Mouse (Mus musculus) liver, adult 2 months (tissue): ENCODE data around the gene Tmem269. TPM values are rescaled to one million over a fixed set of nuclear protein-coding genes. Genes with fewer than 3 reads are reported as not detected.

Source experiments
- DNase-seq: peaks from one replicate; pipeline ENCODE4 v3.0.0-alpha.2; 2011; ENCODE audit warnings: low read depth, low spot score; ENCODE audit errors: extremely low read depth
- H3K27ac ChIP-seq: fragments of 200-500 bp; replicated peaks from 2 replicates; pipeline ENCODE4 v1.5.1; 2012; ENCODE audit warnings: low read depth, mild to moderate bottlenecking, control low read depth, inconsistent platforms, low read length; ENCODE audit not compliant: insufficient read depth
- H3K27me3 ChIP-seq: fragments of 200-500 bp; 2 replicates; pipeline ENCODE4 v1.6.1; 2012; ENCODE audit warnings: mild to moderate bottlenecking, moderate library complexity, low read length, inconsistent platforms; ENCODE audit not compliant: control insufficient read depth, insufficient read depth
- H3K36me3 ChIP-seq: fragments of 200-500 bp; 2 replicates; pipeline ENCODE4 v1.6.1; 2012; ENCODE audit warnings: low read length, inconsistent platforms; ENCODE audit not compliant: control insufficient read depth, insufficient read depth
- H3K4me1 ChIP-seq: fragments of 200-500 bp; 2 replicates; pipeline ENCODE4 v1.6.1; 2011; ENCODE audit warnings: low read length; ENCODE audit not compliant: control insufficient read depth, insufficient read depth
- H3K4me3 ChIP-seq: fragments of 200-500 bp; 2 replicates; pipeline ENCODE4 v1.5.1; 2011; ENCODE audit warnings: low read depth, mild to moderate bottlenecking, control low read depth, low read length, moderate library complexity; ENCODE audit not compliant: insufficient read depth
- H3K79me2 ChIP-seq: fragments of 200-500 bp; 2 replicates; pipeline ENCODE4 v1.6.1; 2012; ENCODE audit warnings: inconsistent platforms, mild to moderate bottlenecking, low read length, moderate library complexity; ENCODE audit not compliant: control insufficient read depth, insufficient read depth
- H3K9ac ChIP-seq: fragments of 200-500 bp; 2 replicates; pipeline ENCODE4 v1.6.1; 2012; ENCODE audit warnings: low read depth, mild to moderate bottlenecking, control low read depth, inconsistent platforms, low read length
- CTCF ChIP-seq: fragments of 200-500 bp; IDR thresholded peaks from 2 replicates; pipeline ENCODE4 v1.5.1; 2011; ENCODE audit warnings: low read depth, low read length, control low read depth
- POLR2A ChIP-seq: fragments of 200-500 bp; IDR thresholded peaks from 2 replicates; pipeline ENCODE4 v1.6.1; 2011; ENCODE audit warnings: low read length, control low read depth; ENCODE audit not compliant: insufficient read depth; ENCODE audit errors: extremely low read depth
- WGBS: fragments of 180-500 bp; shearing (Covaris S2); methylation state at CpG from one replicate; pipeline ENCODE4 v1.1.7; 2018; 5-methylcytosine and 5-hydroxymethylcytosine counted together
- polyA plus RNA-seq: library from polyadenylated mRNA; depleted of rRNA; stranded (reverse); fragments of >200 nt; gene quantifications from 2 replicates; pipeline ENCODE4 v1.2.3, GENCODE M21; 2012
- total RNA-seq: library from RNA; depleted of rRNA; stranded (reverse); fragments of >200 nt; gene quantifications from 2 replicates; pipeline ENCODE4 v1.2.3, GENCODE M21; 2014

Tmem269 gene
- total and polyA plus RNA-seq, 2 experiments = 0.06 to 0.09 TPM

DNA sequence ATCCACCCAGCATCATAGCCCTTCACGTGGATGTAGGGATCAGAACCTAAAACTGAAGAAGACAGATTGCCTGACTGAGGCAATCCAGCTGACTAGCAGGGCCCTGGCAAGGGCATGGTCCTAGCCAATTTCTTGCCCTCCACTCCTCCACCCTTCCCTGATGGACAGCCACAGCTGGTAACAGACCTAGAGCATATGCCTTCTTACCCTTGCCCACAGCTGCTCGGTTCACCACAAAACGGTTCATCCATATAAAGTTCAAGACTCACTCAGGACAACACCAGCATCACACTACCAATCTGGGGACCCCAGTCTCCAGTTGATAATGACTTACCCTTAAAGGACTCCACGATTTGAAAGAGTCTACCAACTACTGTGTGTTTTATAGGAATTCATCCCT lies 32.2 kb downstream of the Tmem269 start:
- no peak overlapping the region for H3K4me3 ChIP-seq
- 83% methylated on average over 4 of the region's 4 CpGs for WGBS
- no peaks in the 10 kb centered on the region for H3K79me2 ChIP-seq
- H3K36me3 ChIP-seq = no peaks in the 10 kb centered on the region
- DNase-seq = no peak
- no peak for TF ChIP-seq CTCF
- no peak for TF ChIP-seq POLR2A
- H3K27me3 ChIP-seq = 0 out of 2 replicates have a peak, but pooled peaks cover 4% of the 10 kb centered on the region
- H3K27ac ChIP-seq = no peak overlapping the region
- H3K4me1 ChIP-seq = no peaks in the 10 kb centered on the region
- H3K9ac ChIP-seq = no peak overlapping the region

- no peak overlapping the region for H3K9ac ChIP-seq
- DNase-seq = no peak
- 43% methylated on average over 1 of the region's 1 CpGs for WGBS
- H3K4me3 ChIP-seq = no peak overlapping the region
- H3K27ac ChIP-seq = no peak overlapping the region
- no peaks in the 10 kb centered on the region for H3K79me2 ChIP-seq
- 0 out of 2 replicates have a peak, but pooled peaks cover 4% of the 10 kb centered on the region for H3K27me3 ChIP-seq
- H3K4me1 ChIP-seq = no peaks in the 10 kb centered on the region
- H3K36me3 ChIP-seq = no peaks in the 10 kb centered on the region
- TF ChIP-seq POLR2A (no peak), CTCF (no peak)
Observed at GRCm38 (mm10) chr4:119183525-119183924, 34.5 kb downstream of the Tmem269 start.

- Histone ChIP-seq H3K4me1 (peaks cover 3% of the 10 kb centered on the region; the same call in 1 of the 2 replicates), H3K27ac (no peak overlapping the region), H3K36me3 (no peaks in the 10 kb centered on the region), H3K79me2 (no peaks in the 10 kb centered on the region), H3K4me3 (no peak overlapping the region), H3K9ac (no peak overlapping the region), H3K27me3 (no peaks in the 10 kb centered on the region)
- no peak for TF ChIP-seq CTCF
- TF ChIP-seq POLR2A = no peak
- WGBS = 77% methylated on average over 9 of the region's 9 CpGs
- DNase-seq = peak; percentile 23
Observed at GRCm38 (mm10) chr4:119181456-119181855, 36.6 kb downstream of the Tmem269 start.

DNA sequence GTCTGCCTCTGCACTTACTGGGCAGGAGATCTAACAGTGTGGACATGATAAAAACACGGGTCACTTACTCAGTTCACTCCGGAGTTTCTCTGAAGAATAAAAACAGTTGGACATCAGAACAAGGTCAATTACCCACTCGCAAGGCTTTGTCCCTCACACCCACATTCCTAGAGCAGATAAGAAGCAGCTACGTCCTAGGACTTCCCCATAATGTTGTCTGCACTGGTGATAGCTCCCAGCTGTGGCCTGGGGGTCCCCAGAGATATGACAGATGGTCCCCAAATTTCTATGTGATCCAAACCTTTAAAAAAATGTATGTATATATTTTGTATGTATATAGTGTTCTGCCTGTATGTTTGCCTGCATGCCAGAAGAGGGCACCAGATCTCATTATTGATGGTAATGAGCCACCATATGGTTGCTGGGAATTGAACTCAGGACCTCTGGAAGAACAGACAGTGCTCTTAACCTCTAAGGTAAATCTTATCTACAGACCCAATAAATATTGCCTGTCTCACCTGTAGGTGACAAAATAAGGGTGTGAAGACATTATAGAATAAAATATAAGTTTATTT lies 37.8 kb downstream of the Tmem269 start:
- TF ChIP-seq POLR2A = no peak
- TF ChIP-seq CTCF = no peak
- Histone ChIP-seq H3K27ac (no peak overlapping the region), H3K79me2 (no peaks in the 10 kb centered on the region), H3K4me1 (peaks cover 3% of the 10 kb centered on the region; the same call in 1 of the 2 replicates), H3K36me3 (no peaks in the 10 kb centered on the region), H3K27me3 (no peaks in the 10 kb centered on the region), H3K9ac (no peak overlapping the region), H3K4me3 (no peak overlapping the region)
- no peak for DNase-seq
- WGBS = 64% methylated on average over 4 of the region's 4 CpGs

DNA sequence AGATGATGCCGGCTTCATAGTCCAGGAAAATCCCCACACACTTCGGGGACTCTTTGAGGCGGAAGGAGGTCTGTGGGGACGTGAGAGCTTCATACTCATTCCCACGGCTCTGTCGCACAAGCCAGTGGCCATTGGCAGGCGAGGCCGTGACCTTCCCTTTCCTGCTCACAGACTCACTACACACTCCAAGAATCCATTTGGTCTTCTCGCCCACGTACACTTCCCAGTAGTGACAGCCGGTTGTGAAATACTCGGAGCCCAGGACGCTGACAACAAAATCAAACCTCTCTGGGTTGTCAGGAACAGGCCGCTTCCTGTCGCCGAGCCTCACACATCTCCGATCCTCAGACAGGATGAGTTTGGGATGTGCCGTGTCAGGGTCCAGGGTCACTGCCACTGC lies 39.7 kb downstream of the Tmem269 start:
- WGBS = 42% methylated on average over 18 of the region's 18 CpGs
- H3K4me3 ChIP-seq = no peak overlapping the region
- no peak overlapping the region for H3K9ac ChIP-seq
- H3K4me1 ChIP-seq = peaks cover 3% of the 10 kb centered on the region; the same call in 1 of the 2 replicates
- H3K79me2 ChIP-seq = no peaks in the 10 kb centered on the region
- no peak for DNase-seq
- no peak overlapping the region for H3K27ac ChIP-seq
- TF ChIP-seq CTCF (no peak), POLR2A (no peak)
- no peaks in the 10 kb centered on the region for H3K27me3 ChIP-seq
- H3K36me3 ChIP-seq = no peaks in the 10 kb centered on the region

DNA sequence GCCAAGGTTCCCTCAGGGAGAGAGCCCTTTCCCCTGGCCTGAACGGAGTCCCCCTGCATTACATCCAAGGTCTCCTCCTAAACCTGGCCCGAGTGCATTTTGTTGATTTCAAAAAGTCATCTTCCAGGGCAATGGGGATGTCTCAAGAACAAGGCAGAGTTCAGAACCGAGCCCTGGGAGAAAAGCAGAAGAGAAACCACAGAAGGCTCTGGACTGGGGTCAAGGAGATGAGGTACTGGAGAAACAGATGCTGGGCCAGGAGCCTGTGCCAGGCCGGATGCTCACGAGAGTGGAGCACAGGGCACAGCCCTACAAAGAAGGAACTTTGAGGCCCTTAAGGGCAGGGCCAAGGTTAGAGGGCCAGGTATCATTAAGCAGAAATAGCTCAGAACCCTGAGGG lies 40.3 kb downstream of the Tmem269 start:
- DNase-seq = peak; percentile 18
- TF ChIP-seq POLR2A (no peak), CTCF (no peak)
- Histone ChIP-seq H3K4me3 (no peak overlapping the region), H3K36me3 (no peaks in the 10 kb centered on the region), H3K27ac (no peak overlapping the region), H3K79me2 (no peaks in the 10 kb centered on the region), H3K4me1 (peaks cover 9% of the 10 kb centered on the region), H3K9ac (no peak overlapping the region), H3K27me3 (no peaks in the 10 kb centered on the region)
- 69% methylated on average over 5 of the region's 5 CpGs for WGBS
